Mouse (Mus musculus) ES-E14 (cell line): Measurements from ENCODE around the gene Zfp445. TPM values are rescaled to one million over a fixed set of nuclear protein-coding genes. Genes with fewer than 3 reads are reported as not detected.

Experiments
- DNase-seq: peaks from one replicate; pipeline ENCODE4 v3.0.0-alpha.2; 2013; ENCODE audit warnings: low read depth, low spot score
- H3K27ac ChIP-seq: 2 replicates; pipeline ENCODE4 v1.5.1; 2012; ENCODE audit warnings: low read depth, mild to moderate bottlenecking, low read length, moderate library complexity, mixed read lengths; ENCODE audit not compliant: poor library complexity, insufficient read depth, severe bottlenecking
- H3K36me3 ChIP-seq: 2 replicates; pipeline ENCODE4 v1.6.1; 2012; ENCODE audit warnings: mild to moderate bottlenecking, low read length, moderate library complexity, mixed read lengths; ENCODE audit not compliant: control insufficient read depth, poor library complexity, insufficient read depth, severe bottlenecking
- H3K4me1 ChIP-seq, 2 experiments: fragments of 150-350 bp in 1 of 2; sonication (generic) in 1 of 2; 2 replicates each; pipeline ENCODE4 v1.6.1; 2012; ENCODE audit warnings: low read length in 2 of 2, mild to moderate bottlenecking in 1 of 2, mixed read lengths in 1 of 2; ENCODE audit not compliant: control insufficient read depth in 2 of 2, insufficient read depth in 2 of 2, poor library complexity in 1 of 2
- H3K4me3 ChIP-seq, 2 experiments: fragments of 150-350 bp in 1 of 2; sonication (generic) in 1 of 2; 2 replicates each; pipeline ENCODE4 v1.5.1; 2012; ENCODE audit warnings: low read length in 2 of 2, low read depth in 1 of 2, mild to moderate bottlenecking in 1 of 2, mixed read lengths in 1 of 2; ENCODE audit not compliant: insufficient read depth in 1 of 2, poor library complexity in 1 of 2, severe bottlenecking in 1 of 2
- H3K9ac ChIP-seq: 2 replicates; pipeline ENCODE4 v1.6.1; 2012; ENCODE audit warnings: low read depth, mild to moderate bottlenecking, low read length, mixed read lengths; ENCODE audit not compliant: poor library complexity, insufficient read depth, severe bottlenecking
- H3K9me3 ChIP-seq: fragments of 150-350 bp; sonication (generic); 2 replicates; pipeline ENCODE4 v1.6.1; 2012; ENCODE audit warnings: low read depth, mild to moderate bottlenecking, low read length; ENCODE audit not compliant: control insufficient read depth, insufficient read depth
- CHD2 ChIP-seq: IDR thresholded peaks from 2 replicates; pipeline ENCODE4 v1.6.1; 2014; ENCODE audit warnings: mild to moderate bottlenecking, low read depth, low read length, inconsistent platforms
- HCFC1 ChIP-seq: IDR thresholded peaks from 2 replicates; pipeline ENCODE4 v1.6.1; 2012; ENCODE audit warnings: low read length, inconsistent platforms, borderline replicate concordance; ENCODE audit not compliant: insufficient read depth
- MAFK ChIP-seq: IDR thresholded peaks from 2 replicates; pipeline ENCODE4 v1.6.1; 2014; ENCODE audit warnings: mild to moderate bottlenecking, low read depth, low read length, inconsistent platforms; ENCODE audit not compliant: insufficient read depth
- ZC3H11A ChIP-seq: IDR thresholded peaks from 2 replicates; pipeline ENCODE4 v1.6.1; 2012; ENCODE audit warnings: low read depth, mild to moderate bottlenecking, inconsistent platforms, low read length, borderline replicate concordance
- ZNF384 ChIP-seq: IDR thresholded peaks from 2 replicates; pipeline ENCODE4 v1.6.1; 2012; ENCODE audit warnings: low read depth, low read length, inconsistent platforms
- in situ Hi-C, 2 experiments: fragments of 600-800 bp; cut with MboI; formaldehyde crosslinking; loops; one replicate each; pipeline ENCODE4 v1.15.1; 2025; ENCODE audit warnings: low sequenced_read_pairs in 2 of 2, inconsistent platforms in 1 of 2; ENCODE audit not compliant: unreplicated experiment in 2 of 2
- total RNA-seq: library from RNA; depleted of rRNA; stranded (reverse); fragments of 300-350 nt; gene quantifications from 2 replicates; pipeline ENCODE4 v1.2.3, GENCODE M21; 2012

Gene Zfp445
- total RNA-seq, 1 experiment: 84.1 TPM

- H3K9ac ChIP-seq: no peak overlapping the region
- in situ Hi-C loops: no loop called here
- peaks cover 0 to 4% of the 10 kb centered on the region in 2 experiments; a peak in 2 of 4 replicates for H3K4me1 ChIP-seq
- DNase-seq: no peak
- no peaks in the 10 kb centered on the region for H3K9me3 ChIP-seq
- H3K4me3 ChIP-seq: no peak overlapping the region
- no peaks in the 10 kb centered on the region for H3K36me3 ChIP-seq
- TF ChIP-seq MAFK: no peak
- no peak for TF ChIP-seq HCFC1
- TF ChIP-seq ZNF384: no peak
- TF ChIP-seq CHD2: no peak
- no peak for TF ChIP-seq ZC3H11A
- H3K27ac ChIP-seq: no peak overlapping the region
Observed at GRCm38 (mm10) chr9:122826743-122827142, 39.1 kb downstream of the Zfp445 start.

GRCm38 (mm10) chr9:122823374-122824017 lies 42.3 kb downstream of the Zfp445 start:
- Histone ChIP-seq H3K4me3 (no peak overlapping the region), H3K4me1 (peaks cover 1 to 9% of the 10 kb centered on the region in 2 experiments; a peak in 2 of 4 replicates), H3K36me3 (no peaks in the 10 kb centered on the region), H3K9me3 (no peaks in the 10 kb centered on the region), H3K9ac (no peak overlapping the region), H3K27ac (no peak overlapping the region)
- in situ Hi-C loops: no loop called here
- TF ChIP-seq CHD2: no peak
- TF ChIP-seq ZNF384: no peak
- no peak for TF ChIP-seq MAFK
- TF ChIP-seq HCFC1: no peak
- TF ChIP-seq ZC3H11A: no peak
- no peak for DNase-seq

DNA sequence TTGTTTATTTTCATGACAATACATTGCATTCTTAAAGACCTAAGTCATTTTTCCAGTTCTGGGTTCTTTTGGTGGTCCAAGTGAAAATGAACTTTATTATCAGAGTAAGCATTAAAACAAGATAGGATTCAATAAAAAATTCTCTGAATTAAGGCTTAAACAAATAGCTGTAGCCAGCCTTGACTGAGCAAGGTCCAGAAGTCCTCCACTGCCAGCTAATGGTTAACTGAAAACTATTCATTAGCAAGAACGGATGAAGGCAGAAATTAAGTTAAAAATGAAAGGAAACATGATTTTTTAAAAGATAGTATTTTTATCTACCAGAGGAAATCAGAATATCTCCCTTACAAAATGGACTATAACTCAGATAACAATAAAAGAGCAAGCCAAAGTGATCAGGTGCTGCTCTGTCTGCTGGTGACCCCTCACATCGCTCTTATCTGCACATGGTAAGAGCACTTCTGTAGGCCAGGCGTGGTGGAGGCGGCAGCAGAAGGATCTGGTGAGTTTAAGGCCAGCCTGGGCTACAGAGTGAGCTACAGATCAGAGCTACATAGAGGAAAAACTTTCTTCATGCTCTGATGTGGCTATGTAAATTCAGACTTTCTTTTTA lies 50.5 kb downstream of the Zfp445 start:
- no peaks in the 10 kb centered on the region for H3K36me3 ChIP-seq
- H3K27ac ChIP-seq: no peak overlapping the region
- in situ Hi-C loops: no loop called here
- TF ChIP-seq CHD2: no peak
- TF ChIP-seq MAFK: no peak
- TF ChIP-seq HCFC1: no peak
- no peak for TF ChIP-seq ZC3H11A
- TF ChIP-seq ZNF384: no peak
- H3K9ac ChIP-seq: no peak overlapping the region
- no peak for DNase-seq
- no peak overlapping the region for H3K4me3 ChIP-seq
- H3K4me1 ChIP-seq: peaks cover 0 to under 1% of the 10 kb centered on the region in 2 experiments; a peak in 1 of 4 replicates
- no peaks in the 10 kb centered on the region for H3K9me3 ChIP-seq

GRCm38 (mm10) chr9:122814775-122815174 lies 51.0 kb downstream of the Zfp445 start:
- Histone ChIP-seq H3K4me1 (no peaks in the 10 kb centered on the region), H3K27ac (no peak overlapping the region), H3K36me3 (no peaks in the 10 kb centered on the region), H3K9ac (no peak overlapping the region), H3K9me3 (no peaks in the 10 kb centered on the region), H3K4me3 (no peak overlapping the region)
- no peak for TF ChIP-seq ZC3H11A
- TF ChIP-seq HCFC1: no peak
- no peak for TF ChIP-seq ZNF384
- no peak for TF ChIP-seq CHD2
- no peak for TF ChIP-seq MAFK
- in situ Hi-C loops: no loop called here
- DNase-seq: no peak

- DNase-seq: no peak
- TF ChIP-seq ZNF384 (no peak), CHD2 (no peak), MAFK (no peak), HCFC1 (no peak), ZC3H11A (no peak)
Observed at GRCm38 (mm10) chr9:122812386-122812785, 53.4 kb downstream of the Zfp445 start.

More at GRCm38 (mm10) chr9:122812386-122812785, 53.4 kb downstream of the Zfp445 start:
- Histone ChIP-seq H3K4me3 (no peak overlapping the region), H3K36me3 (no peaks in the 10 kb centered on the region), H3K4me1 (no peaks in the 10 kb centered on the region), H3K9ac (no peak overlapping the region), H3K27ac (no peak overlapping the region), H3K9me3 (no peaks in the 10 kb centered on the region)
- in situ Hi-C loops: no loop called here
